Comparison of ENCODE assay signal across 9 mouse cellular contexts in genomic region chr6:128797936-128798771, GRCm38 (mm10). TPM values are rescaled to one million over a fixed set of nuclear protein-coding genes. Genes with fewer than 3 reads are reported as not detected.
DNase-seq lines count a peak whose midpoint lies in the region; ATAC-seq and TF ChIP-seq lines count a peak whose summit lies in the region.
"Had no signal": no experiment of that assay in that cellular context is flagged by ENCODE, and none has a peak within 500 bp of the region (broad histone marks: within the 10 kb centered on the region; RNA-seq: fewer than 3 reads in every experiment).

No protein-coding gene starts in this region.

- H3K27me3 ChIP-seq in spleen, adult 2 months (ENCODE audit: control insufficient read depth, insufficient read depth, low read length), result no peaks in the 10 kb centered on the region
- no peaks in the 10 kb centered on the region for H3K27me3 ChIP-seq in heart, embryonic 15.5 days
- no peaks in the 10 kb centered on the region for H3K27me3 ChIP-seq in liver, embryonic 12.5 days (replicated peaks)

- 55% methylated on average over 15 of the region's 15 CpGs for WGBS in spleen, adult 2 months
- 18% methylated on average over 15 of the region's 15 CpGs for WGBS in heart, embryonic 15.5 days
- 17% methylated on average over 15 of the region's 15 CpGs for WGBS in liver, embryonic 12.5 days (ENCODE audit: insufficient replicate concordance)

- H3K4me3 ChIP-seq in spleen, adult 2 months (ENCODE audit: extremely low read depth, insufficient read depth, insufficient read length), result peak overlapping the region; percentile 17; the same call in 1 of the 2 replicates
- peak overlapping the region; percentile 78 for H3K4me3 ChIP-seq in heart, embryonic 15.5 days
- H3K4me3 ChIP-seq in liver, embryonic 12.5 days, result peak overlapping the region; percentile 72

- H3K9ac ChIP-seq in heart, embryonic 15.5 days, result peak overlapping the region; percentile 15; the same call in 1 of the 2 replicates
- peak overlapping the region; percentile 53 for H3K9ac ChIP-seq in liver, embryonic 12.5 days

- TF ChIP-seq CTCF in spleen, adult 2 months (IDR thresholded peaks at IDR 0.05; ENCODE audit: extremely low read depth, insufficient read depth, insufficient read length, insufficient replicate concordance), result no peak

- TF ChIP-seq POLR2A in spleen, adult 2 months (IDR thresholded peaks at IDR 0.05; ENCODE audit: low read depth, low read length), result no peak

- no peaks in the 10 kb centered on the region for H3K9me3 ChIP-seq in heart, embryonic 15.5 days (replicated peaks)
- no peaks in the 10 kb centered on the region for H3K9me3 ChIP-seq in liver, embryonic 12.5 days (replicated peaks)

- H3K4me2 ChIP-seq in heart, embryonic 15.5 days, result peak overlapping the region; percentile 63
- peak overlapping the region; percentile 80 for H3K4me2 ChIP-seq in liver, embryonic 12.5 days

- DNase-seq in spleen, adult 2 months (ENCODE audit: low read depth in 1 of 2, low spot score in 2 of 2), result no peak
- no peak for DNase-seq in spleen, adult 12 weeks (ENCODE audit: low spot score)
- DNase-seq in cerebellum, postnatal 25 days, result peak; percentile 35 to 42
- peak; percentile 59 for DNase-seq in naive thymus-derived CD4-positive, alpha-beta T cell, adult 2 months (ENCODE audit: low read depth)
- no peak for DNase-seq in urinary bladder, postnatal 14 days (ENCODE audit: low spot score)

- no peak for ATAC-seq in heart, embryonic 15.5 days (replicated peaks; ENCODE audit: insufficient number of reproducible peaks, insufficient read depth, low FRiP score, low read depth)
- ATAC-seq in liver, embryonic 12.5 days, result no peak
- no peak for ATAC-seq in erythroid progenitor cell, adult 5-6 weeks (replicated peaks; ENCODE audit: low FRiP score, poor library complexity, severe bottlenecking)

- H3K27ac ChIP-seq in spleen, adult 2 months (ENCODE audit: insufficient read depth, low read length), result peak overlapping the region; percentile 41; the same call in 1 of the 2 replicates
- H3K27ac ChIP-seq in heart, embryonic 15.5 days, result peak overlapping the region; percentile 6; the same call in 1 of the 2 replicates
- H3K27ac ChIP-seq in liver, embryonic 12.5 days, result 0 out of 2 replicates have a peak overlapping the region, but pooled peaks have one; percentile 8

- H3K4me1 ChIP-seq in spleen, adult 2 months (ENCODE audit: control insufficient read depth, insufficient read depth, insufficient read length), result peaks cover 24% of the 10 kb centered on the region; the same call in 1 of the 2 replicates
- H3K4me1 ChIP-seq in heart, embryonic 15.5 days (replicated peaks), result peaks cover 16% of the 10 kb centered on the region
- peaks cover 43% of the 10 kb centered on the region for H3K4me1 ChIP-seq in liver, embryonic 12.5 days

- H3K36me3 ChIP-seq in spleen, adult 2 months (ENCODE audit: control insufficient read depth, insufficient read depth, low read length), result no peaks in the 10 kb centered on the region
- H3K36me3 ChIP-seq in heart, embryonic 15.5 days, result no peaks in the 10 kb centered on the region
- no peaks in the 10 kb centered on the region for H3K36me3 ChIP-seq in liver, embryonic 12.5 days

RNA-seq across cellular contexts. Expression of gene Klrb1c, which starts 9.1 kb away (rescaled TPM):
- 3.0 and 8.5 TPM in 2 replicates for polyA plus RNA-seq in spleen, adult 2 months (2012; rRNA removed)
- 0.10 and 0.11 TPM in 2 replicates for polyA plus RNA-seq in heart, embryonic 15.5 days (2015; fragmentation: Nextera tagmentation; extraction: Ambion mirVana)
- polyA plus RNA-seq in liver, embryonic 12.5 days (2016; fragmentation: Nextera tagmentation; extraction: Ambion mirVana), result 0.10 TPM in 1 of 2 replicates, not detected in the other
- total RNA-seq in erythroid progenitor cell, adult 5-6 weeks (2015; ENCODE audit: low replicate concordance), result 10.5 TPM in 1 of 2 replicates, not detected in the other
- 1.3 and 1.5 TPM in 2 replicates for total RNA-seq in erythroid progenitor cell, adult 5-6 weeks (2017; ENCODE audit: low replicate concordance)
- total RNA-seq: gastrocnemius, postnatal 36 days had no signal

RNA-seq across cellular contexts. Expression of gene Gm44511, which starts 28.0 kb away (rescaled TPM):
- 0.23 and 0.53 TPM in 2 replicates for polyA plus RNA-seq in spleen, adult 2 months (2012; rRNA removed)
- not detected in 2 replicates for polyA plus RNA-seq in heart, embryonic 15.5 days (2015; fragmentation: Nextera tagmentation; extraction: Ambion mirVana)
- not detected in 2 replicates for polyA plus RNA-seq in liver, embryonic 12.5 days (2016; fragmentation: Nextera tagmentation; extraction: Ambion mirVana)
- total RNA-seq in erythroid progenitor cell, adult 5-6 weeks (2015; ENCODE audit: low replicate concordance), result not detected in 2 replicates
- total RNA-seq in erythroid progenitor cell, adult 5-6 weeks (2017; ENCODE audit: low replicate concordance), result not detected in 2 replicates
- total RNA-seq: gastrocnemius, postnatal 36 days had no signal

RNA-seq across cellular contexts. Expression of gene Klrb1b, which starts 28.0 kb away (rescaled TPM):
- 0.62 and 1.7 TPM in 2 replicates for polyA plus RNA-seq in spleen, adult 2 months (2012; rRNA removed)
- 0.15 and 0.37 TPM in 2 replicates for polyA plus RNA-seq in heart, embryonic 15.5 days (2015; fragmentation: Nextera tagmentation; extraction: Ambion mirVana)
- not detected in 2 replicates for polyA plus RNA-seq in liver, embryonic 12.5 days (2016; fragmentation: Nextera tagmentation; extraction: Ambion mirVana)
- 2.9 TPM in 1 of 2 replicates, not detected in the other for total RNA-seq in erythroid progenitor cell, adult 5-6 weeks (2015; ENCODE audit: low replicate concordance)
- not detected in 2 replicates for total RNA-seq in erythroid progenitor cell, adult 5-6 weeks (2017; ENCODE audit: low replicate concordance)
- total RNA-seq: gastrocnemius, postnatal 36 days had no signal

Comparison
In these comparisons a context has a peak if more than half of its experiments do, and no peak if none do; other contexts are left out.
1. DNase-seq: peak in cerebellum, postnatal 25 days (2 of 2) and naive thymus-derived CD4-positive, alpha-beta T cell, adult 2 months (single experiment); none in spleen, adult 2 months (0 of 2), spleen, adult 12 weeks (single experiment) and urinary bladder, postnatal 14 days (single experiment).
2. H3K4me3 ChIP-seq: peak in every context shown above with its lines; median percentile 78 in heart, embryonic 15.5 days; 72 in liver, embryonic 12.5 days; 17 in spleen, adult 2 months.
3. Peak in every context shown above with its lines, with median percentiles within 50 percentile points of each other: H3K27ac ChIP-seq.